Mouse (Mus musculus): ENCODE results near the gene Rel.

Rel gene

GRCm38 (mm10) chr11:23744352-23744751 is 26.4 kb downstream of the Rel start:
- DNase-seq (ENCODE audit: low spot score): no peak

GRCm38 (mm10) chr11:23741386-23741785 is 29.4 kb downstream of the Rel start:
- no peak for DNase-seq (ENCODE audit: low spot score)

- no peak for DNase-seq (ENCODE audit: low spot score)
Observed at GRCm38 (mm10) chr11:23740895-23741294, 29.9 kb downstream of the Rel start.

GRCm38 (mm10) chr11:23735820-23736470 is 34.8 kb downstream of the Rel start:
- DNase-seq (ENCODE audit: low spot score): no peak

GRCm38 (mm10) chr11:23734749-23735286 is 36.0 kb downstream of the Rel start:
- no peak for DNase-seq (ENCODE audit: low spot score)

- no peak for DNase-seq (ENCODE audit: low spot score)
Observed at GRCm38 (mm10) chr11:23732840-23733239, 37.9 kb downstream of the Rel start.

GRCm38 (mm10) chr11:23730120-23730519 is 40.6 kb downstream of the Rel start:
- no peak for DNase-seq (ENCODE audit: low spot score)

GRCm38 (mm10) chr11:23728186-23728585 is 42.6 kb downstream of the Rel start:
- DNase-seq (ENCODE audit: low spot score): no peak

GRCm38 (mm10) chr11:23726441-23726840 is 44.3 kb downstream of the Rel start:
- no peak for DNase-seq (ENCODE audit: low spot score)

GRCm38 (mm10) chr11:23725850-23726249 is 44.9 kb downstream of the Rel start:
- no peak for DNase-seq (ENCODE audit: low spot score)

- no peak for DNase-seq (ENCODE audit: low spot score)
Observed at GRCm38 (mm10) chr11:23722326-23722725, 48.4 kb downstream of the Rel start.

- DNase-seq (ENCODE audit: low spot score): no peak
Observed at GRCm38 (mm10) chr11:23719825-23720224, 50.9 kb downstream of the Rel start.

- no peak for DNase-seq (ENCODE audit: low spot score)
Observed at GRCm38 (mm10) chr11:23718856-23719255, 51.9 kb downstream of the Rel start.

- DNase-seq (ENCODE audit: low spot score): no peak
Observed at GRCm38 (mm10) chr11:23712299-23712698, 58.5 kb downstream of the Rel start.

GRCm38 (mm10) chr11:23704604-23705294 is 66.0 kb downstream of the Rel start:
- no peak for DNase-seq (ENCODE audit: low spot score)

- no peak for DNase-seq (ENCODE audit: low spot score)
Observed at GRCm38 (mm10) chr11:23701831-23702230, 68.9 kb downstream of the Rel start.

- no peak for DNase-seq (ENCODE audit: low spot score)
Observed at GRCm38 (mm10) chr11:23699414-23700095, 71.2 kb downstream of the Rel start.

GRCm38 (mm10) chr11:23698526-23698925 is 72.2 kb downstream of the Rel start:
- no peak for DNase-seq (ENCODE audit: low spot score)

- DNase-seq (ENCODE audit: low spot score): no peak
Observed at GRCm38 (mm10) chr11:23695847-23696246, 74.9 kb downstream of the Rel start.

GRCm38 (mm10) chr11:23693286-23693685 is 77.5 kb downstream of the Rel start:
- peak; percentile 60 for DNase-seq (ENCODE audit: low spot score)

GRCm38 (mm10) chr11:23688060-23688459 is 82.7 kb downstream of the Rel start:
- no peak for DNase-seq (ENCODE audit: low spot score)

Data from testis, postnatal 10 days (tissue).